Mouse (Mus musculus): ENCODE data around the gene Onecut1. TPM values are rescaled to one million over a fixed set of nuclear protein-coding genes. Genes with fewer than 3 reads are reported as not detected.

The Onecut1 gene
- polyA plus RNA-seq, 1 experiment = 0.12 TPM

- H3K27me3 ChIP-seq (ENCODE audit: control insufficient read depth, insufficient read depth, low read length) = peaks cover 2% of the 10 kb centered on the region
- peaks cover 14% of the 10 kb centered on the region for H3K4me1 ChIP-seq (ENCODE audit: control insufficient read depth, insufficient read depth, low read length)
- H3K27ac ChIP-seq (ENCODE audit: control insufficient read depth, insufficient read depth, low read depth, low read length) = no peak overlapping the region
- H3K4me3 ChIP-seq (ENCODE audit: control insufficient read depth, low read depth, low read length) = no peak overlapping the region
- no peaks in the 10 kb centered on the region for H3K36me3 ChIP-seq (ENCODE audit: control insufficient read depth, insufficient read depth, low read length)
- TF ChIP-seq CTCF (IDR thresholded peaks at IDR 0.05; ENCODE audit: control insufficient read depth, insufficient read depth, insufficient replicate concordance, low read depth, low read length) = no peak
- TF ChIP-seq POLR2A (IDR thresholded peaks at IDR 0.05; ENCODE audit: control insufficient read depth, low read depth, low read length) = no peak
These were observed 8.3 kb upstream of the Onecut1 start for GRCm38 (mm10) chr9:74853191-74854072.

- Histone ChIP-seq H3K4me3 (ENCODE audit: control insufficient read depth, low read depth, low read length) (no peak overlapping the region), H3K36me3 (ENCODE audit: control insufficient read depth, insufficient read depth, low read length) (no peaks in the 10 kb centered on the region), H3K27me3 (ENCODE audit: control insufficient read depth, insufficient read depth, low read length) (peaks cover 2% of the 10 kb centered on the region), H3K27ac (ENCODE audit: control insufficient read depth, insufficient read depth, low read depth, low read length) (no peak overlapping the region), H3K4me1 (ENCODE audit: control insufficient read depth, insufficient read depth, low read length) (peaks cover 8% of the 10 kb centered on the region)
- TF ChIP-seq POLR2A (IDR thresholded peaks at IDR 0.05; ENCODE audit: control insufficient read depth, low read depth, low read length) (no peak), CTCF (IDR thresholded peaks at IDR 0.05; ENCODE audit: control insufficient read depth, insufficient read depth, insufficient replicate concordance, low read depth, low read length) (no peak)
These were observed 7.6 kb upstream of the Onecut1 start for GRCm38 (mm10) chr9:74854073-74854591.

GRCm38 (mm10) chr9:74855446-74855845 is 6.3 kb upstream of the Onecut1 start:
- no peaks in the 10 kb centered on the region for H3K36me3 ChIP-seq (ENCODE audit: control insufficient read depth, insufficient read depth, low read length)
- peaks cover 6% of the 10 kb centered on the region for H3K4me1 ChIP-seq (ENCODE audit: control insufficient read depth, insufficient read depth, low read length)
- no peak overlapping the region for H3K4me3 ChIP-seq (ENCODE audit: control insufficient read depth, low read depth, low read length)
- TF ChIP-seq POLR2A (IDR thresholded peaks at IDR 0.05; ENCODE audit: control insufficient read depth, low read depth, low read length) = no peak
- no peak for TF ChIP-seq CTCF (IDR thresholded peaks at IDR 0.05; ENCODE audit: control insufficient read depth, insufficient read depth, insufficient replicate concordance, low read depth, low read length)
- no peak overlapping the region for H3K27ac ChIP-seq (ENCODE audit: control insufficient read depth, insufficient read depth, low read depth, low read length)
- peaks cover 2% of the 10 kb centered on the region for H3K27me3 ChIP-seq (ENCODE audit: control insufficient read depth, insufficient read depth, low read length)

- TF ChIP-seq CTCF (IDR thresholded peaks at IDR 0.05; ENCODE audit: control insufficient read depth, insufficient read depth, insufficient replicate concordance, low read depth, low read length) = no peak
- TF ChIP-seq POLR2A (IDR thresholded peaks at IDR 0.05; ENCODE audit: control insufficient read depth, low read depth, low read length) = no peak
- Histone ChIP-seq H3K36me3 (ENCODE audit: control insufficient read depth, insufficient read depth, low read length) (no peaks in the 10 kb centered on the region), H3K27me3 (ENCODE audit: control insufficient read depth, insufficient read depth, low read length) (peaks cover 2% of the 10 kb centered on the region), H3K4me3 (ENCODE audit: control insufficient read depth, low read depth, low read length) (no peak overlapping the region), H3K4me1 (ENCODE audit: control insufficient read depth, insufficient read depth, low read length) (peaks cover 14% of the 10 kb centered on the region), H3K27ac (ENCODE audit: control insufficient read depth, insufficient read depth, low read depth, low read length) (no peak overlapping the region)
These were observed 4.9 kb upstream of the Onecut1 start for GRCm38 (mm10) chr9:74856578-74857507.

GRCm38 (mm10) chr9:74857508-74857840 is 4.2 kb upstream of the Onecut1 start:
- Histone ChIP-seq H3K27ac (ENCODE audit: control insufficient read depth, insufficient read depth, low read depth, low read length) (no peak overlapping the region), H3K4me1 (ENCODE audit: control insufficient read depth, insufficient read depth, low read length) (peaks cover 20% of the 10 kb centered on the region), H3K36me3 (ENCODE audit: control insufficient read depth, insufficient read depth, low read length) (no peaks in the 10 kb centered on the region), H3K4me3 (ENCODE audit: control insufficient read depth, low read depth, low read length) (no peak overlapping the region), H3K27me3 (ENCODE audit: control insufficient read depth, insufficient read depth, low read length) (peaks cover 2% of the 10 kb centered on the region)
- TF ChIP-seq POLR2A (IDR thresholded peaks at IDR 0.05; ENCODE audit: control insufficient read depth, low read depth, low read length) (no peak), CTCF (IDR thresholded peaks at IDR 0.05; ENCODE audit: control insufficient read depth, insufficient read depth, insufficient replicate concordance, low read depth, low read length) (no peak)

- Histone ChIP-seq H3K27ac (ENCODE audit: control insufficient read depth, insufficient read depth, low read depth, low read length) (no peak overlapping the region), H3K36me3 (ENCODE audit: control insufficient read depth, insufficient read depth, low read length) (no peaks in the 10 kb centered on the region), H3K27me3 (ENCODE audit: control insufficient read depth, insufficient read depth, low read length) (peaks cover 2% of the 10 kb centered on the region), H3K4me1 (ENCODE audit: control insufficient read depth, insufficient read depth, low read length) (peaks cover 26% of the 10 kb centered on the region), H3K4me3 (ENCODE audit: control insufficient read depth, low read depth, low read length) (no peak overlapping the region)
- TF ChIP-seq CTCF (IDR thresholded peaks at IDR 0.05; ENCODE audit: control insufficient read depth, insufficient read depth, insufficient replicate concordance, low read depth, low read length) = no peak
- TF ChIP-seq POLR2A (IDR thresholded peaks at IDR 0.05; ENCODE audit: control insufficient read depth, low read depth, low read length) = no peak
These were observed 3.6 kb upstream of the Onecut1 start for GRCm38 (mm10) chr9:74858111-74858510.

- no peaks in the 10 kb centered on the region; the same call in none of the 2 replicates for H3K27me3 ChIP-seq (ENCODE audit: control insufficient read depth, insufficient read depth, low read length)
- H3K4me3 ChIP-seq (ENCODE audit: control insufficient read depth, low read depth, low read length) = no peak overlapping the region
- no peak for TF ChIP-seq POLR2A (IDR thresholded peaks at IDR 0.05; ENCODE audit: control insufficient read depth, low read depth, low read length)
- TF ChIP-seq CTCF (IDR thresholded peaks at IDR 0.05; ENCODE audit: control insufficient read depth, insufficient read depth, insufficient replicate concordance, low read depth, low read length) = no peak
- peaks cover 34% of the 10 kb centered on the region for H3K4me1 ChIP-seq (ENCODE audit: control insufficient read depth, insufficient read depth, low read length)
- H3K36me3 ChIP-seq (ENCODE audit: control insufficient read depth, insufficient read depth, low read length) = no peaks in the 10 kb centered on the region
- no peak overlapping the region for H3K27ac ChIP-seq (ENCODE audit: control insufficient read depth, insufficient read depth, low read depth, low read length)
These were observed 1.3 kb upstream of the Onecut1 start for GRCm38 (mm10) chr9:74860461-74860860.

All from testis, adult 2 months (tissue).